8 mouse cellular contexts compared by ENCODE assay signal in genomic region chr8:70865350-70866000, GRCm38 (mm10). TPM values are rescaled to one million over a fixed set of nuclear protein-coding genes. Genes with fewer than 3 reads are reported as not detected.
DNase-seq lines count a peak whose midpoint lies in the region; ATAC-seq and TF ChIP-seq lines count a peak whose summit lies in the region.

No protein-coding gene starts in this region.

- intact Hi-C loops in heart, postnatal 36 days (cut with DNase I), result no loop called here

- H3K4me2 ChIP-seq in forebrain, embryonic 16.5 days (ENCODE audit: low read length), result peak overlapping the region; percentile 96
- peak overlapping the region; percentile 69 for H3K4me2 ChIP-seq in lung, embryonic 14.5 days

- H3K9me3 ChIP-seq in ES-E14 (ENCODE audit: control insufficient read depth, insufficient read depth, low read depth, low read length), result no peaks in the 10 kb centered on the region
- H3K9me3 ChIP-seq in forebrain, embryonic 16.5 days (ENCODE audit: control insufficient read depth, low read length), result no peaks in the 10 kb centered on the region
- H3K9me3 ChIP-seq in lung, embryonic 14.5 days (ENCODE audit: low read depth, low read length), result no peaks in the 10 kb centered on the region

- ATAC-seq in forebrain, embryonic 16.5 days, result peak; percentile 86
- ATAC-seq in lung, embryonic 14.5 days (ENCODE audit: insufficient read depth), result peak; percentile 86

- peak; percentile 15; the same call in 1 of the 2 replicates for TF ChIP-seq CTCF in layer of hippocampus, adult 2 months (conservative IDR thresholded peaks at IDR 0.05)
- TF ChIP-seq CTCF in lung, embryonic 14.5 days (IDR thresholded peaks at IDR 0.05; ENCODE audit: low read depth), result no peak
- TF ChIP-seq CTCF in olfactory bulb, adult 2 months (IDR thresholded peaks at IDR 0.05; ENCODE audit: insufficient read depth, low read depth, low read length), result no peak
- no peak for TF ChIP-seq CTCF in thymus, adult 2 months (IDR thresholded peaks at IDR 0.05; ENCODE audit: borderline replicate concordance, control insufficient read depth, extremely low read depth, insufficient read depth, low read length, poor library complexity)

- no peaks in the 10 kb centered on the region; the same call in 1 of the 2 replicates for H3K27me3 ChIP-seq in forebrain, embryonic 16.5 days (replicated peaks; ENCODE audit: control insufficient read depth, insufficient read depth, low read length)
- H3K27me3 ChIP-seq in lung, embryonic 14.5 days (ENCODE audit: insufficient read depth, low read length), result peaks cover 37% of the 10 kb centered on the region
- H3K27me3 ChIP-seq in thymus, adult 2 months (ENCODE audit: control insufficient read depth, insufficient read depth, low read length), result peaks cover 26% of the 10 kb centered on the region

- peak overlapping the region; percentile 74 for H3K9ac ChIP-seq in ES-E14 (ENCODE audit: insufficient read depth, low read depth, low read length, poor library complexity, severe bottlenecking)
- H3K9ac ChIP-seq in forebrain, embryonic 16.5 days (replicated peaks; ENCODE audit: low read depth, low read length), result peak overlapping the region; percentile 76
- peak overlapping the region; percentile 50 for H3K9ac ChIP-seq in lung, embryonic 14.5 days

- H3K4me3 ChIP-seq in ES-E14 (ENCODE audit: insufficient read depth in 1 of 2, low read depth in 1 of 2, low read length in 2 of 2, poor library complexity in 1 of 2, severe bottlenecking in 1 of 2), result peak overlapping the region; percentile 55 to 71
- H3K4me3 ChIP-seq in forebrain, embryonic 16.5 days (replicated peaks; ENCODE audit: low read length), result peak overlapping the region; percentile 59
- H3K4me3 ChIP-seq in layer of hippocampus, adult 2 months, result peak overlapping the region; percentile 77
- H3K4me3 ChIP-seq in lung, embryonic 14.5 days (ENCODE audit: low read depth, low read length), result peak overlapping the region; percentile 55
- peak overlapping the region; percentile 58 for H3K4me3 ChIP-seq in olfactory bulb, adult 2 months (ENCODE audit: insufficient read depth, low read depth, low read length)
- peak overlapping the region; percentile 59 for H3K4me3 ChIP-seq in thymus, adult 2 months (ENCODE audit: control insufficient read depth, insufficient read depth, low read length)

- in situ Hi-C loops in ES-E14 (cut with MboI; ENCODE audit: low sequenced_read_pairs in 2 of 2, unreplicated experiment in 2 of 2), result no loop called here

- DNase-seq in ES-E14 (ENCODE audit: low read depth, low spot score), result peak; percentile 100
- DNase-seq in cerebellum, adult 11-12 months, result peak; percentile 99
- DNase-seq in heart, postnatal 36 days, result peak; percentile 97 to 100
- peak; percentile 99 for DNase-seq in layer of hippocampus, adult 2 months (ENCODE audit: low spot score in 2 of 2)
- peak; percentile 100 for DNase-seq in lung, embryonic 14.5 days
- peak; percentile 100 for DNase-seq in thymus, adult 2 months

- TF ChIP-seq POLR2A in olfactory bulb, adult 2 months (IDR thresholded peaks at IDR 0.05; ENCODE audit: insufficient read depth, low read depth, low read length), result peak; percentile 54
- TF ChIP-seq POLR2A in thymus, adult 2 months (IDR thresholded peaks at IDR 0.05; ENCODE audit: control insufficient read depth, extremely low read depth, insufficient read depth, low read length, poor library complexity), result peak; percentile 30; the same call in 1 of the 2 replicates

- 0% methylated on average over 45 of the region's 46 CpGs for WGBS in forebrain, embryonic 16.5 days
- WGBS in lung, embryonic 14.5 days, result under 1% methylated on average over 46 of the region's 46 CpGs
- WGBS in olfactory bulb, adult 2 months, result under 1% methylated on average over 46 of the region's 46 CpGs
- WGBS in thymus, adult 2 months, result under 1% methylated on average over 46 of the region's 46 CpGs

- peaks cover 7% of the 10 kb centered on the region; the same call in 1 of the 2 replicates for H3K36me3 ChIP-seq in ES-E14 (ENCODE audit: control insufficient read depth, insufficient read depth, low read length, poor library complexity, severe bottlenecking)
- H3K36me3 ChIP-seq in forebrain, embryonic 16.5 days (ENCODE audit: control insufficient read depth, insufficient read depth), result 0 out of 2 replicates have a peak, but pooled peaks cover 5% of the 10 kb centered on the region
- H3K36me3 ChIP-seq in lung, embryonic 14.5 days (ENCODE audit: insufficient read depth), result peaks cover 14% of the 10 kb centered on the region; the same call in 1 of the 2 replicates
- H3K36me3 ChIP-seq in thymus, adult 2 months (ENCODE audit: control insufficient read depth, insufficient read depth, low read length), result no peaks in the 10 kb centered on the region

- peak overlapping the region; percentile 54 for H3K27ac ChIP-seq in ES-E14 (ENCODE audit: insufficient read depth, low read depth, low read length, poor library complexity, severe bottlenecking)
- peak overlapping the region; percentile 96 for H3K27ac ChIP-seq in forebrain, embryonic 16.5 days (ENCODE audit: low read length)
- peak overlapping the region; percentile 97 for H3K27ac ChIP-seq in layer of hippocampus, adult 2 months
- peak overlapping the region; percentile 72 for H3K27ac ChIP-seq in lung, embryonic 14.5 days (ENCODE audit: low read depth)
- peak overlapping the region; percentile 85 for H3K27ac ChIP-seq in olfactory bulb, adult 2 months (ENCODE audit: insufficient read depth, low read depth, low read length)
- no peak overlapping the region for H3K27ac ChIP-seq in thymus, adult 2 months (ENCODE audit: control insufficient read depth, insufficient read depth, low read length)

- peaks cover 2 to 37% of the 10 kb centered on the region in 2 experiments for H3K4me1 ChIP-seq in ES-E14 (ENCODE audit: control insufficient read depth in 2 of 2, insufficient read depth in 2 of 2, low read length in 2 of 2, poor library complexity in 1 of 2)
- H3K4me1 ChIP-seq in forebrain, embryonic 16.5 days (replicated peaks; ENCODE audit: control insufficient read depth, insufficient read depth, low read length), result peaks cover 56% of the 10 kb centered on the region
- H3K4me1 ChIP-seq in lung, embryonic 14.5 days (ENCODE audit: insufficient read depth), result peaks cover 20% of the 10 kb centered on the region
- H3K4me1 ChIP-seq in olfactory bulb, adult 2 months (ENCODE audit: control insufficient read depth, insufficient read depth, low read length), result peaks cover 55% of the 10 kb centered on the region
- H3K4me1 ChIP-seq in thymus, adult 2 months (replicated peaks; ENCODE audit: control insufficient read depth, insufficient read depth, low read length), result peaks cover 44% of the 10 kb centered on the region

TF ChIP-seq in ES-E14, 5 proteins besides CTCF, POLR2A, EP300 and RAD21:
- peak; percentile 64 for TF ChIP-seq ZNF384 (IDR thresholded peaks at IDR 0.05; ENCODE audit: low read depth, low read length)
- no peak for TF ChIP-seq CHD2 (IDR thresholded peaks at IDR 0.05; ENCODE audit: low read depth, low read length)
- TF ChIP-seq MAFK (IDR thresholded peaks at IDR 0.05; ENCODE audit: insufficient read depth, low read depth, low read length), result no peak
- no peak for TF ChIP-seq HCFC1 (IDR thresholded peaks at IDR 0.05; ENCODE audit: borderline replicate concordance, insufficient read depth, low read length)
TF ChIP-seq in ES-E14: peak in this region for 1.

RNA-seq across cellular contexts. Expression of gene Kcnn1, which starts 2.4 kb away (rescaled TPM):
- 3.7 and 6.6 TPM in 2 replicates for total RNA-seq in ES-E14 (2012; rRNA removed)
- 11.2 and 13.4 TPM in 2 replicates for polyA plus RNA-seq in forebrain, embryonic 16.5 days (2015; fragmentation: Nextera tagmentation; extraction: Ambion mirVana)
- 10 to 100 TPM; 10.4 to 13.6 TPM for total RNA-seq in heart, postnatal 36 days (2021)
- 10 to 100 TPM; 17.4 to 18.3 TPM for total RNA-seq in layer of hippocampus, adult 2 months (2021)
- 0.54 and 0.72 TPM in 2 replicates for polyA plus RNA-seq in lung, embryonic 14.5 days (2014; fragmentation: Nextera tagmentation; extraction: Ambion mirVana)
- not detected in 2 replicates for polyA plus RNA-seq in olfactory bulb, adult 2 months (2012; ENCODE audit: insufficient read depth, insufficient read length, low replicate concordance, missing spikeins)
- 4.2 and 6.4 TPM in 2 replicates for polyA plus RNA-seq in thymus, adult 2 months (2012; rRNA removed)

RNA-seq across cellular contexts. Expression of gene Ccdc124, which starts 8.3 kb away (rescaled TPM):
- 52.5 and 82.3 TPM in 2 replicates for total RNA-seq in ES-E14 (2012; rRNA removed)
- 152 and 167 TPM in 2 replicates for polyA plus RNA-seq in forebrain, embryonic 16.5 days (2015; fragmentation: Nextera tagmentation; extraction: Ambion mirVana)
- 10 to 100 TPM; 45.2 to 49.4 TPM for total RNA-seq in heart, postnatal 36 days (2021)
- 10 to 100 TPM; 82.2 to 88.9 TPM for total RNA-seq in layer of hippocampus, adult 2 months (2021)
- 121 and 125 TPM in 2 replicates for polyA plus RNA-seq in lung, embryonic 14.5 days (2014; fragmentation: Nextera tagmentation; extraction: Ambion mirVana)
- not detected in 2 replicates for polyA plus RNA-seq in olfactory bulb, adult 2 months (2012; ENCODE audit: insufficient read depth, insufficient read length, low replicate concordance, missing spikeins)
- 51.8 and 53.4 TPM in 2 replicates for polyA plus RNA-seq in thymus, adult 2 months (2012; rRNA removed)

RNA-seq across cellular contexts. Expression of gene Arrdc2, which starts 26.0 kb away (rescaled TPM):
- total RNA-seq in ES-E14 (2012; rRNA removed), result 11.4 and 18.8 TPM in 2 replicates
- 7.4 and 8.3 TPM in 2 replicates for polyA plus RNA-seq in forebrain, embryonic 16.5 days (2015; fragmentation: Nextera tagmentation; extraction: Ambion mirVana)
- total RNA-seq in heart, postnatal 36 days (2021), result 10 to 100 TPM; 11.3 to 11.4 TPM
- total RNA-seq in layer of hippocampus, adult 2 months (2021), result 10 to 100 TPM; 13.8 to 20.9 TPM
- 4.3 and 4.4 TPM in 2 replicates for polyA plus RNA-seq in lung, embryonic 14.5 days (2014; fragmentation: Nextera tagmentation; extraction: Ambion mirVana)
- not detected in 2 replicates for polyA plus RNA-seq in olfactory bulb, adult 2 months (2012; ENCODE audit: insufficient read depth, insufficient read length, low replicate concordance, missing spikeins)
- 75.4 and 77.4 TPM in 2 replicates for polyA plus RNA-seq in thymus, adult 2 months (2012; rRNA removed)

RNA-seq across cellular contexts. Expression of gene Slc5a5, which starts 27.1 kb away (rescaled TPM):
- 2.5 and 3.4 TPM in 2 replicates for total RNA-seq in ES-E14 (2012; rRNA removed)
- 1.6 and 1.9 TPM in 2 replicates for polyA plus RNA-seq in forebrain, embryonic 16.5 days (2015; fragmentation: Nextera tagmentation; extraction: Ambion mirVana)
- not detected for total RNA-seq in heart, postnatal 36 days (2021)
- 1 to 10 TPM; 5.9 to 8.0 TPM for total RNA-seq in layer of hippocampus, adult 2 months (2021)
- polyA plus RNA-seq in lung, embryonic 14.5 days (2014; fragmentation: Nextera tagmentation; extraction: Ambion mirVana), result 0.12 and 0.16 TPM in 2 replicates
- polyA plus RNA-seq in olfactory bulb, adult 2 months (2012; ENCODE audit: insufficient read depth, insufficient read length, low replicate concordance, missing spikeins), result not detected in 2 replicates
- polyA plus RNA-seq in thymus, adult 2 months (2012; rRNA removed), result 0.80 and 1.4 TPM in 2 replicates

RNA-seq across cellular contexts. Expression of gene Rpl18a, which starts 31.7 kb away (rescaled TPM):
- 2,806 and 2,972 TPM in 2 replicates for total RNA-seq in ES-E14 (2012; rRNA removed)
- polyA plus RNA-seq in forebrain, embryonic 16.5 days (2015; fragmentation: Nextera tagmentation; extraction: Ambion mirVana), result 2,480 and 2,641 TPM in 2 replicates
- total RNA-seq in heart, postnatal 36 days (2021), result 100 to 1,000 TPM; 895 to 990 TPM
- 100 to 1,000 TPM; 698 to 704 TPM for total RNA-seq in layer of hippocampus, adult 2 months (2021)
- polyA plus RNA-seq in lung, embryonic 14.5 days (2014; fragmentation: Nextera tagmentation; extraction: Ambion mirVana), result 5,317 and 5,483 TPM in 2 replicates
- polyA plus RNA-seq in olfactory bulb, adult 2 months (2012; ENCODE audit: insufficient read depth, insufficient read length, low replicate concordance, missing spikeins), result 776 and 1,161 TPM in 2 replicates
- polyA plus RNA-seq in thymus, adult 2 months (2012; rRNA removed), result 7,420 and 8,337 TPM in 2 replicates
